ENCODE assay signal across 30 mouse cellular contexts in genomic region chr7:122245976-122246375, GRCm38 (mm10). TPM values are rescaled to one million over a fixed set of nuclear protein-coding genes. Genes with fewer than 3 reads are reported as not detected.
DNase-seq lines count a peak whose midpoint lies in the region; ATAC-seq lines count a peak whose summit lies in the region.
"Had no signal": no experiment of that assay in that cellular context is flagged by ENCODE, and none has a peak within 500 bp of the region (broad histone marks: within the 10 kb centered on the region; RNA-seq: fewer than 3 reads in every experiment).

No protein-coding gene starts in this region.

- peak; percentile 22 for DNase-seq in heart, adult 11 months
- DNase-seq in heart, postnatal 14 days, result no peak
- peak; percentile 53 for DNase-seq in retina, postnatal 1 day
- no peak for DNase-seq in retina, embryonic 14.5 days (ENCODE audit: low spot score)
- DNase-seq in thymus, postnatal 0 days (ENCODE audit: low spot score), result peak; percentile 35
- no peak for DNase-seq in thymus, adult 18-20 months
- peak; percentile 35 for DNase-seq in splenic B cell, adult 2 months (ENCODE audit: low read depth, low spot score)
- DNase-seq: adrenal gland, adult 2 months; adrenal gland, postnatal 10 days; adrenal gland, postnatal 25 days; B cell, adult 2 months; cerebellum, adult 11 months; cerebellum, adult 18-20 months; cerebellum, adult 8-10 months; cerebellum, adult 9-11 months; cerebellum, postnatal 14 days; cerebellum, postnatal 36 days; embryo, embryonic 11 days had no signal

- intact Hi-C loops in heart, postnatal 14 days (cut with DNase I), result loop anchor here (5.0 kb wide), 1 partner anchor 676 kb away; no protein-coding TSS in a partner anchor

- no peaks in the 10 kb centered on the region for H3K36me3 ChIP-seq in splenic B cell, adult 2 months (ENCODE audit: control insufficient read depth, insufficient read depth, low read length, poor library complexity, severe bottlenecking)
- H3K36me3 ChIP-seq: embryonic facial prominence, embryonic 13.5 days; embryonic facial prominence, embryonic 15.5 days; forebrain, embryonic 10.5 days; forebrain, embryonic 12.5 days; G1E had no signal

- no peaks in the 10 kb centered on the region for H3K27me3 ChIP-seq in splenic B cell, adult 2 months (ENCODE audit: control insufficient read depth, insufficient read depth, low read length, poor library complexity, severe bottlenecking)
- H3K27me3 ChIP-seq: embryonic facial prominence, embryonic 13.5 days; embryonic facial prominence, embryonic 15.5 days; forebrain, embryonic 12.5 days; Patski had no signal

- no peak for ATAC-seq in CD4-positive, CD25-positive, alpha-beta regulatory T cell, adult 4 months
- ATAC-seq: forebrain, embryonic 14.5 days; forebrain, embryonic 16.5 days; Patski had no signal

RNA-seq across cellular contexts. Expression of gene Chp2, which starts 26.7 kb away (rescaled TPM):
- 1 to 10 TPM; 2.0 to 3.3 TPM for total RNA-seq in heart, postnatal 14 days (2021)
- polyA plus RNA-seq in thymus, postnatal 0 days (2015; fragmentation: Nextera tagmentation; extraction: Ambion mirVana), result 0.64 and 0.75 TPM in 2 replicates
- not detected for polyA plus RNA-seq in CD4-positive, CD25-positive, alpha-beta regulatory T cell, adult 4 months (2017; shearing (Covaris generic))
- total RNA-seq: common myeloid progenitor, adult 5-6 weeks had no signal
- polyA plus RNA-seq: embryonic facial prominence, embryonic 11.5 days; embryonic facial prominence, embryonic 13.5 days; erythroblast, embryonic 14.5 days; forebrain, embryonic 10.5 days; G1E; Patski had no signal

RNA-seq across cellular contexts. Expression of gene Prkcb, which starts 42.6 kb away (rescaled TPM):
- total RNA-seq in heart, postnatal 14 days (2021), result 1 to 10 TPM; 4.0 to 9.8 TPM
- polyA plus RNA-seq in thymus, postnatal 0 days (2015; fragmentation: Nextera tagmentation; extraction: Ambion mirVana), result 151 and 206 TPM in 2 replicates
- 10 to 100 TPM; 64.4 to 70.8 TPM for polyA plus RNA-seq in CD4-positive, CD25-positive, alpha-beta regulatory T cell, adult 4 months (2017; shearing (Covaris generic))
- polyA plus RNA-seq: erythroblast, embryonic 14.5 days; G1E; Patski had no signal

RNA-seq across cellular contexts. Expression of gene Ern2, which starts 60.0 kb away (rescaled TPM):
- total RNA-seq in heart, postnatal 14 days (2021), result not detected
- polyA plus RNA-seq in thymus, postnatal 0 days (2015; fragmentation: Nextera tagmentation; extraction: Ambion mirVana), result 0.08 and 0.10 TPM in 2 replicates
- under 1 TPM in 1 of 2 experiments, not detected in 1; 0.11 TPM for polyA plus RNA-seq in CD4-positive, CD25-positive, alpha-beta regulatory T cell, adult 4 months (2017; shearing (Covaris generic))
- total RNA-seq: common myeloid progenitor, adult 5-6 weeks; G1E had no signal
- polyA plus RNA-seq: embryonic facial prominence, embryonic 11.5 days; embryonic facial prominence, embryonic 13.5 days; embryonic facial prominence, embryonic 15.5 days; erythroblast, embryonic 14.5 days; forebrain, embryonic 10.5 days; G1E; Patski had no signal

Comparison
In these comparisons a context has a peak if more than half of its experiments do, and no peak if none do; other contexts are left out.
1. DNase-seq: peak in heart, adult 11 months (single experiment), retina, postnatal 1 day (single experiment), thymus, postnatal 0 days (single experiment) and splenic B cell, adult 2 months (single experiment); none in heart, postnatal 14 days (0 of 2), retina, embryonic 14.5 days (single experiment) and thymus, adult 18-20 months (0 of 2).